Mouse (Mus musculus) lung, postnatal 0 days (tissue): ENCODE data around the gene Ubash3b. TPM values are rescaled to one million over a fixed set of nuclear protein-coding genes. Genes with fewer than 3 reads are reported as not detected.

Source experiments
- ATAC-seq: fragments of 200-750 bp; cut with Nextera tagmentation; 2 replicates; pipeline ENCODE4 v1.8.0; 2017; ENCODE audit warnings: moderate library complexity
- DNase-seq: peaks from one replicate; pipeline ENCODE4 v3.0.0-alpha.2; 2016; ENCODE audit warnings: low spot score
- H3K27ac ChIP-seq: fragments of 300-500 bp; sonication (generic); 2 replicates; pipeline ENCODE4 v1.5.1; 2014; ENCODE audit warnings: antibody characterized with exemption, mild to moderate bottlenecking, low read length, mixed read lengths
- H3K27me3 ChIP-seq: fragments of 300-500 bp; sonication (generic); replicated peaks from 2 replicates; pipeline ENCODE4 v1.6.1; 2014; ENCODE audit warnings: low read length, mixed read lengths; ENCODE audit not compliant: insufficient read depth
- H3K36me3 ChIP-seq: fragments of 300-500 bp; sonication (generic); 2 replicates; pipeline ENCODE4 v1.6.1; 2014; ENCODE audit warnings: low read length, mixed read lengths; ENCODE audit not compliant: insufficient read depth
- H3K4me1 ChIP-seq: fragments of 300-500 bp; sonication (generic); 2 replicates; pipeline ENCODE4 v1.6.1; 2014; ENCODE audit warnings: antibody characterized with exemption, low read depth, low read length, mixed read lengths; ENCODE audit not compliant: insufficient read depth
- H3K4me2 ChIP-seq: fragments of 300-500 bp; sonication (generic); replicated peaks from 2 replicates; pipeline ENCODE4 v1.6.1; 2014; ENCODE audit warnings: low read depth, mild to moderate bottlenecking, low read length, moderate library complexity, mixed read lengths
- H3K4me3 ChIP-seq: fragments of 300-500 bp; sonication (generic); 2 replicates; pipeline ENCODE4 v1.5.1; 2014; ENCODE audit warnings: low read depth, low read length
- H3K9ac ChIP-seq: fragments of 300-500 bp; sonication (generic); replicated peaks from 2 replicates; pipeline ENCODE4 v1.6.1; 2014; ENCODE audit warnings: low read depth, mild to moderate bottlenecking
- H3K9me3 ChIP-seq: fragments of 300-500 bp; sonication (generic); 2 replicates; pipeline ENCODE4 v1.6.1; 2016; ENCODE audit warnings: low read length, mixed read lengths
- CTCF ChIP-seq: IDR thresholded peaks from 2 replicates; pipeline ENCODE4 v1.5.1; 2016; ENCODE audit warnings: antibody characterized with exemption, mild to moderate bottlenecking
- EP300 ChIP-seq: IDR thresholded peaks from 2 replicates; pipeline ENCODE4 v1.6.1; 2016; ENCODE audit warnings: antibody characterized with exemption, mild to moderate bottlenecking, control low read depth
- WGBS: fragments of 180-500 bp; shearing (Covaris S2); extraction: QIAGEN DNeasy Blood & Tissue Kit; methylation state at CpG from one replicate; pipeline ENCODE4 v1.1.7; 2014; 5-methylcytosine and 5-hydroxymethylcytosine counted together
- polyA plus RNA-seq: library from polyadenylated mRNA; unstranded; fragments of >200 nt; fragmentation: Nextera tagmentation; extraction: Ambion mirVana; gene quantifications from 2 replicates; pipeline ENCODE4 v1.2.1, GENCODE M21; 2015

Ubash3b gene
- polyA plus RNA-seq, 1 experiment from 2014 or later: 4.1 TPM

DNA sequence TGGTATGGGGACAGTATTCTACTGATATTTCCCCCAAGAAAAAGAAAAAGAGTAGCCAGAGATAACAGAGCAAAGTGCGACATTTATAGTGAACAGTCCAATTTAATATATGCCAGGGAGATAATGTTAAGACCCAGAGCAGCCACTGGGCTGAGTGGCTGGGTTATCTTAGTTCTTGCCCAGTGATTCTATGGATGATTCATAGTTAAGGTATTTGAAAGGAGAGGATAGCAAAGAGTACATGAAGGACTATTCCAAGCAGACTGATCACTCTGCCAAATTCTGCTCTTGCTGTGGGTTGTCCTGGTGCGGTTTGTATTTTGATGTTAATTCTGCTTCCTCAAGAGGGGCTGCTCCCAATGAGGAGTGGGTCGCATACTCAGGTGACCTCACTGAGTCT lies 139.8 kb downstream of the Ubash3b start:
- Histone ChIP-seq H3K36me3 (no peaks in the 10 kb centered on the region), H3K9ac (no peak overlapping the region), H3K4me1 (no peaks in the 10 kb centered on the region), H3K4me2 (no peak overlapping the region), H3K27me3 (no peaks in the 10 kb centered on the region), H3K4me3 (no peak overlapping the region), H3K27ac (no peak overlapping the region), H3K9me3 (no peaks in the 10 kb centered on the region)
- TF ChIP-seq EP300 (no peak), CTCF (no peak)
- no peak for DNase-seq
- 79% methylated on average over 3 of the region's 3 CpGs for WGBS
- no peak for ATAC-seq

DNA sequence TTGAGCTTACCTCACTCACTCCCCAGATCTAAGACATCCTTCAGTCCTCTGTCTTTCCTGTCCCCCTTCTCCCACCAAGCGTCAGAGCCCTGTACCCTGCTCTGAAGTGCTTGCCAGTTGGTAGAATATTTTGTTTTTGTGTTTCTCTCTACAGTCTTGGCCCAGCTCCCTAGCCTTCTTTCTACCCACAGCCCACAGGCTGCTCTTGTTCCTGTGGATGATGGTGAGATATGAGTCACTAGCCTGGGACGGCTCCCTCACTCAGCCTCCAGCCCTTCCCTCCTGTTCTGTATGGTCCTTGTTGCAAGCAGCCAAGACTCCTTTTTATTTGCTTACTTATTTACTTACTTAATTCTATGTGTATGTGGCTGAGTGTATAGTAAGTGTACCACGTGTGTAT lies 141.0 kb downstream of the Ubash3b start:
- no peak overlapping the region for H3K9ac ChIP-seq
- H3K4me3 ChIP-seq: no peak overlapping the region
- no peaks in the 10 kb centered on the region for H3K27me3 ChIP-seq
- no peak for DNase-seq
- no peaks in the 10 kb centered on the region for H3K36me3 ChIP-seq
- no peaks in the 10 kb centered on the region for H3K4me1 ChIP-seq
- no peak overlapping the region for H3K4me2 ChIP-seq
- no peak overlapping the region for H3K27ac ChIP-seq
- TF ChIP-seq CTCF (no peak), EP300 (no peak)
- H3K9me3 ChIP-seq: no peaks in the 10 kb centered on the region
- 82% methylated on average over 3 of the region's 3 CpGs for WGBS
- no peak for ATAC-seq

DNA sequence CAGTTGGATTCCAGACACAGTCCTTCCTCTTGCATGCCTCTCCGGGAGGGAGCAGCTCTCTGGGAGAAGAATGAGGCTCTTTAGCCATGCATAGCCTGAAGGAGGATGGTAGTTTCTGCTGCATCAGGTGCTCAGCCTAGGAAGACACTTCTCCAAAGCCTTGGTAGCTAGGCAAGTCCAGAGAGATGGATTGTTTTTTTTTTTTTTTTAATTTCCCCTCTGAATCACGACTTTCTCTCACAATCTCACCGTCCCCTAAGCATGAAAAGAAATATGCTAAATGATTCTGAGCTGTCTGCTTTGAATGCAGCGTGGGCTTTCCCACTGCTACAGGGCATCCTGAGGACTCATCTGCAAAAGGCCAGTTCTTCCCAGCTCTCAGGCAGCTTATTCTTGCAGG lies 147.0 kb downstream of the Ubash3b start:
- Histone ChIP-seq H3K27ac (no peak overlapping the region), H3K36me3 (no peaks in the 10 kb centered on the region), H3K9ac (no peak overlapping the region), H3K4me2 (no peak overlapping the region), H3K4me1 (no peaks in the 10 kb centered on the region), H3K9me3 (no peaks in the 10 kb centered on the region), H3K27me3 (no peaks in the 10 kb centered on the region), H3K4me3 (no peak overlapping the region)
- 60% methylated on average over 4 of the region's 4 CpGs for WGBS
- no peak for DNase-seq
- no peak for TF ChIP-seq CTCF
- no peak for TF ChIP-seq EP300
- no peak for ATAC-seq

DNA sequence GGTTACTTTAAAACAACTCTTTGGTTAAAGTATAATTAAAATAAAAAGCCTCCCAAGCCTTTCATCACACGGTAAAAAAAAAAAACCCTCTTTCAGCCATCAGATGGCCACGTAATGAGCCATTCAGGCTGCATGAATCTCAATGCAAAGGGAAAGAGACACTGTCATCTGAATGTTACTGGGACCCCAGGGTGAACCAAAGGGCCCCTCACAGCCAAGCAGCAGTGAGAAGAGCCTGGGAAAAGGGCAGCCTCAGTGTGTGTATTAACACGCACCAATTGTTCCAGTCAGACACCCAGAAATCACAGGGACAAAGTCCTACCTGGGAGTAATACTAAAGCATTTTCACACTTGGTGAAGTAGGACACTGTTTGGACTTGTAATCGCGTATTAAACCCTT lies 149.0 kb downstream of the Ubash3b start:
- Histone ChIP-seq H3K9me3 (no peaks in the 10 kb centered on the region), H3K4me3 (no peak overlapping the region), H3K9ac (no peak overlapping the region), H3K27ac (no peak overlapping the region), H3K4me2 (no peak overlapping the region), H3K36me3 (no peaks in the 10 kb centered on the region), H3K27me3 (no peaks in the 10 kb centered on the region), H3K4me1 (no peaks in the 10 kb centered on the region)
- TF ChIP-seq CTCF (no peak), EP300 (no peak)
- WGBS: 91% methylated on average over 5 of the region's 5 CpGs
- ATAC-seq: no peak
- DNase-seq: no peak

DNA sequence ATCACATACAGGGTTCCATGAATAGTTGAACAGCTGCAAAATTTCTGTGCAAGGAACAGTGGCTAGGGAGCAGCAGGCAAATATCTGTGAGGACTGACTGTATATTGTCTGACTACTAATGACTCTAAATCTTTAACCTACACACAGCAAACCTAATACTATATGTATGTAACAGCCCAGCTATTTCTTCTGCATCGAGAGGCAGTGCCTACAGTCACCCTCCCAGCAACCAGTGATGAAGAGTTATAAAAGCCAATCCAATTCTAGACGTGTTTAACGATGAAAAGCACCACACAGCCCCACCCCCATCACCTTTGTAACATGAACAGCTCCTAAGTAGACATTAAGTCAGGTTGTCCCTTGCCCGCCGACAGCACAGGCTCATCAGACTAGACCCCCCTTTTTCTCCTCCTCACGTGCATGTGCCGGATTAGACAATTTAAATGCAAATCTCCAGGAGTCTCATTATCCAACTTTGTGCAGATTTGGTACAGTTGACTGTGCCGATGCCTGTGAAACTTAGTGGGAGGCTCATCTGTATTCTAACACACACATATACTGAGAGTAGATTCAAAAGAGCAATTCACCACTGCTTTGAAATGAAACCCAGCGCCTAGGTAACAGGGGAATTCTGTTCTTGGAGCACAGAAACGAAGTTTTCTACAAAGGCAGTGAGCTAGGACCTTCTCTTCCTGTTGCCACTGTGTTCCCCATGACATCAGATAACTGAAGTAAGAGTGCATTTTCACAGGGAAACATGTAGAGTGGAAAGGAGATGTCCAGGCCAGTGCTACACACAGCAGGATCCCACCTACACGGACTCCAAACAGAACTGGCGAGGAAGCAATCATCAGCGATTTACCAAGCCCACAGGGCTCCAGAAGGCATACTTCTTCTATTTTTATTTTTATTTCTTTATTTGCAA lies 149.7 kb downstream of the Ubash3b start:
- Histone ChIP-seq H3K4me2 (no peak overlapping the region), H3K4me1 (no peaks in the 10 kb centered on the region), H3K27ac (no peak overlapping the region), H3K9me3 (no peaks in the 10 kb centered on the region), H3K27me3 (no peaks in the 10 kb centered on the region), H3K4me3 (no peak overlapping the region), H3K36me3 (no peaks in the 10 kb centered on the region), H3K9ac (no peak overlapping the region)
- ATAC-seq (no peak), DNase-seq (no peak)
- TF ChIP-seq EP300: no peak
- WGBS: 81% methylated on average over 13 of the region's 13 CpGs

DNA sequence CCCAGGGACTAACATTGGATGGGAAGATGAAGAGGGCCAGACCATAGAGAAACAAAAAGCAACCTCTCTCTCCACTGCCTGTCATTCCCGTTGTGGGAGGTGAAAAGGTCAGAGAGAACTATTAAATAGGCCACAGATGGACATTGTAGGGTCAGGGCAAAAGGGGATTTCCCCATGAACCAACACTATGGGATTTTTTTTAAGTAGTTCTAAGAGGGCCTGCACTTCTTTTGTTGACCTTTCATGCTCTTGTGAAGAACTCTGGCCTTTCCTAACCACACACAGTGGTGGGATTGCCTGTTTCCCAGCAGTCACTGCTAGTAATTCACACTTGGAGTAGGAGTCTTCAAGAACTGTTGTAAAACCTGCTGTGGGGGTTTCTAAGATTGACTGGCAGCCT lies 153.7 kb downstream of the Ubash3b start:
- H3K9me3 ChIP-seq: no peaks in the 10 kb centered on the region
- TF ChIP-seq CTCF (no peak), EP300 (no peak)
- 21% methylated on average over 1 of the region's 1 CpGs for WGBS
- H3K9ac ChIP-seq: no peak overlapping the region
- no peaks in the 10 kb centered on the region for H3K27me3 ChIP-seq
- H3K36me3 ChIP-seq: no peaks in the 10 kb centered on the region
- no peak overlapping the region for H3K27ac ChIP-seq
- no peak for DNase-seq
- ATAC-seq: no peak
- no peak overlapping the region for H3K4me2 ChIP-seq
- H3K4me3 ChIP-seq: no peak overlapping the region
- no peaks in the 10 kb centered on the region for H3K4me1 ChIP-seq
